Mouse (Mus musculus): ENCODE measurements around the gene Reep6. TPM values are rescaled to one million over a fixed set of nuclear protein-coding genes. Genes with fewer than 3 reads are reported as not detected.

Gene Reep6
- polyA plus RNA-seq, 1 experiment from 2014 or later, result 1.8 TPM

GRCm38 (mm10) chr10:80312586-80313504 is 16.9 kb upstream of the Reep6 start:
- peaks cover 33% of the 10 kb centered on the region for H3K4me1 ChIP-seq (ENCODE audit: control insufficient read depth, insufficient read depth, low read length)
- ATAC-seq (replicated peaks; ENCODE audit: extremely low read depth, insufficient read depth, low FRiP score), result no peak
- no peak overlapping the region for H3K4me3 ChIP-seq (ENCODE audit: low read length)
- no peak overlapping the region for H3K27ac ChIP-seq (ENCODE audit: low read length)
- no peak overlapping the region for H3K4me2 ChIP-seq (ENCODE audit: low read depth, low read length)
- peaks cover 79% of the 10 kb centered on the region for H3K27me3 ChIP-seq (ENCODE audit: control insufficient read depth, insufficient read depth, low read length)
- no peaks in the 10 kb centered on the region for H3K9me3 ChIP-seq (replicated peaks; ENCODE audit: control insufficient read depth, low read length)
- 56% methylated on average over 54 of the region's 54 CpGs for WGBS
- no peak overlapping the region for H3K9ac ChIP-seq (ENCODE audit: low read length)
- no peaks in the 10 kb centered on the region for H3K36me3 ChIP-seq (ENCODE audit: control insufficient read depth, insufficient read depth)

DNA sequence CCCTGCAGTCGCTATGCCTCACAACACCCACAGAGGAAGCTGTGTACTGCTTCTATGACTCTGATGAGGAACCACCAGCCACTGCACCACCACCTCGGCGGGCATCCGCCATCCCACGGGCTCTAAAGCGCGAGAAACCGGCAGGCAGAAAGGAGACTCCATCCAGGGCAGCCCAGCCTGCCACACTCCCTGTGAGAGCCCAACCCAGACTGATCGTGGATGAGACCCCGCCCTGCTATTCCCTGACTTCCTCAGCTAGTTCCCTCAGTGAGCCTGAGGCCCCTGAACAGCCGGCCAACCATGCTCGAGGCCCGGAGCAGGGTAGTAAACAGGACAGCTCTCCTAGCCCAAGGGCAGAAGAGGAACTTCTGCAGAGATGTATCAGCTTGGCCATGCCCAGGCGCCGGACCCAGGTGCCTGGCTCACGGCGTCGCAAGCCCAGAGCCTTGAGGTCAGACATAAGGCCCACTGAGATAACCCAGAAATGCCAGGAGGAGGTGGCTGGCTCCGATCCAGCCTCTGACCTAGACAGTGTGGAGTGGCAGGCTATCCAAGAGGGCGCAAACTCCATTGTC is 16.0 kb upstream of the Reep6 start:
- 0 out of 2 replicates have a peak overlapping the region, but pooled peaks have one; percentile 2 for H3K4me3 ChIP-seq (ENCODE audit: low read length)
- H3K9me3 ChIP-seq (replicated peaks; ENCODE audit: control insufficient read depth, low read length), result no peaks in the 10 kb centered on the region
- WGBS, result 20% methylated on average over 20 of the region's 20 CpGs
- no peak overlapping the region for H3K27ac ChIP-seq (ENCODE audit: low read length)
- 0 out of 2 replicates have a peak overlapping the region, but pooled peaks have one; percentile 15 for H3K4me2 ChIP-seq (ENCODE audit: low read depth, low read length)
- no peak; the same call in 1 of the 2 replicates for ATAC-seq (replicated peaks; ENCODE audit: extremely low read depth, insufficient read depth, low FRiP score)
- peaks cover 78% of the 10 kb centered on the region for H3K27me3 ChIP-seq (ENCODE audit: control insufficient read depth, insufficient read depth, low read length)
- peak overlapping the region; percentile 43 for H3K9ac ChIP-seq (ENCODE audit: low read length)
- H3K4me1 ChIP-seq (ENCODE audit: control insufficient read depth, insufficient read depth, low read length), result peaks cover 33% of the 10 kb centered on the region
- no peaks in the 10 kb centered on the region for H3K36me3 ChIP-seq (ENCODE audit: control insufficient read depth, insufficient read depth)

DNA sequence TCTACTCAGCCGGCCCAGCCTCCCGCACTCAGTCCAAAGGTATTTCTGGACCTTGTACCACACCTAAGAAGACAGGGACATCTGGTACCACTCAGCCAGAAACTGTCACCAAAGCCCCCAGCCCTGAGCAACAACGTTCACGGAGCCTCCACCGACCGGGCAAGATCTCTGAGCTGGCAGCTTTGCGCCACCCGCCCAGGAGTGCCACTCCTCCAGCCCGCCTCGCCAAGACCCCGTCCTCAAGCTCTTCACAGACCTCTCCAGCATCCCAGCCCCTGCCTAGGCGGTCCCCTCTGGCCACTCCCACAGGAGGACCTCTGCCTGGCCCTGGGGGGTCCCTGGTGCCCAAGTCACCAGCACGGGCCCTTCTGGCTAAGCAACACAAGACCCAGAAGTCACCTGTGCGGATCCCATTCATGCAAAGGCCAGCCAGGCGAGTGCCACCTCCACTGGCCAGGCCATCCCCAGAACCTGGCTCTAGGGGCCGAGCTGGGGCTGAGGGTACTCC is 15.2 kb upstream of the Reep6 start:
- H3K27me3 ChIP-seq (ENCODE audit: control insufficient read depth, insufficient read depth, low read length), result peaks cover 71% of the 10 kb centered on the region
- no peak overlapping the region for H3K4me2 ChIP-seq (ENCODE audit: low read depth, low read length)
- H3K27ac ChIP-seq (ENCODE audit: low read length), result no peak overlapping the region
- H3K36me3 ChIP-seq (ENCODE audit: control insufficient read depth, insufficient read depth), result no peaks in the 10 kb centered on the region
- peak overlapping the region; percentile 24 for H3K9ac ChIP-seq (ENCODE audit: low read length)
- H3K4me3 ChIP-seq (ENCODE audit: low read length), result no peak overlapping the region
- 45% methylated on average over 16 of the region's 16 CpGs for WGBS
- H3K9me3 ChIP-seq (replicated peaks; ENCODE audit: control insufficient read depth, low read length), result no peaks in the 10 kb centered on the region
- peaks cover 39% of the 10 kb centered on the region for H3K4me1 ChIP-seq (ENCODE audit: control insufficient read depth, insufficient read depth, low read length)
- ATAC-seq (replicated peaks; ENCODE audit: extremely low read depth, insufficient read depth, low FRiP score), result no peak

DNA sequence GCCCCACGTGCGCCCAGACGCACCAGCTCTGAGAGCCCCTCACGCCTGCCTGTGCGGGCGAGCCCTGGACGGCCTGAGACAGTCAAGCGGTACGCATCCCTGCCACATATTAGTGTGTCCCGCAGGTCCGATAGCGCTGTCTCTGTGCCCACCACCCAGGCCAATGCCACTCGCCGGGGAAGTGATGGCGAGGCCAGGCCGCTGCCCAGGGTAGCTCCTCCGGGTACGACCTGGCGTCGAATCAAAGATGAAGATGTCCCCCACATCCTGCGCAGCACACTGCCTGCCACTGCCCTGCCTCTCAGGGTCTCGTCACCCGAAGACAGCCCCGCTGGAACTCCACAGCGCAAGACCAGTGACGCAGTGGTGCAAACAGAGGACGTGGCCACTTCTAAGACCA is 14.4 kb upstream of the Reep6 start:
- Histone ChIP-seq H3K27ac (ENCODE audit: low read length) (no peak overlapping the region), H3K9me3 (replicated peaks; ENCODE audit: control insufficient read depth, low read length) (no peaks in the 10 kb centered on the region), H3K36me3 (ENCODE audit: control insufficient read depth, insufficient read depth) (no peaks in the 10 kb centered on the region), H3K9ac (ENCODE audit: low read length) (no peak overlapping the region; the same call in 1 of the 2 replicates), H3K4me3 (ENCODE audit: low read length) (no peak overlapping the region), H3K4me1 (ENCODE audit: control insufficient read depth, insufficient read depth, low read length) (peaks cover 41% of the 10 kb centered on the region), H3K27me3 (ENCODE audit: control insufficient read depth, insufficient read depth, low read length) (peaks cover 67% of the 10 kb centered on the region), H3K4me2 (ENCODE audit: low read depth, low read length) (no peak overlapping the region)
- 41% methylated on average over 27 of the region's 27 CpGs for WGBS
- ATAC-seq (replicated peaks; ENCODE audit: extremely low read depth, insufficient read depth, low FRiP score), result no peak

DNA sequence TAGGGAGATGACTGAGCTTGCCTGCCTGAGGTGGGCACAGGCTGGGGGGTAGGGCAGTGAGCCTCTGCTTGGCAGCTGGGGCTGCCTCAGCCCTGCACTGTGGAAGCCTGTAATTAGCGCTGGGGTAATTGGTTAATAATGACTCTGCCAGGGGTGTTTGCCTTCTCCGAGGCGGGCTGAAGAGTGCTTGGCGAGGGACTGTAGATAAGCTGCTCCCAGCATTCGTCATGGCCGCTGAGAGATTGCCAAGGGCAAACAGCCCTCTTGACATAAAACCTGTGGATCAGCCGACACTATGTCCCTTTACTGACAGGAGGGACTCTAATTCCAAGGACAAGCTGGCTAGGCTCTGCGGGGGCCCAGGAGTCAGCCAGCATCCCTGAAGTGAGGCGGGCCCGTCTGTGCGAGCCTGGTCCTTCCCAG is 13.4 kb upstream of the Reep6 start:
- no peak overlapping the region; the same call in 1 of the 2 replicates for H3K4me3 ChIP-seq (ENCODE audit: low read length)
- peak overlapping the region; percentile 55 for H3K9ac ChIP-seq (ENCODE audit: low read length)
- no peaks in the 10 kb centered on the region for H3K36me3 ChIP-seq (ENCODE audit: control insufficient read depth, insufficient read depth)
- H3K27ac ChIP-seq (ENCODE audit: low read length), result peak overlapping the region; percentile 35
- H3K27me3 ChIP-seq (ENCODE audit: control insufficient read depth, insufficient read depth, low read length), result peaks cover 56% of the 10 kb centered on the region
- no peaks in the 10 kb centered on the region for H3K9me3 ChIP-seq (replicated peaks; ENCODE audit: control insufficient read depth, low read length)
- peaks cover 44% of the 10 kb centered on the region for H3K4me1 ChIP-seq (ENCODE audit: control insufficient read depth, insufficient read depth, low read length)
- ATAC-seq (replicated peaks; ENCODE audit: extremely low read depth, insufficient read depth, low FRiP score), result no peak
- H3K4me2 ChIP-seq (ENCODE audit: low read depth, low read length), result peak overlapping the region; percentile 34
- WGBS, result 11% methylated on average over 11 of the region's 11 CpGs

- Histone ChIP-seq H3K9ac (ENCODE audit: low read length) (peak overlapping the region; percentile 55), H3K4me3 (ENCODE audit: low read length) (no peak overlapping the region), H3K4me2 (ENCODE audit: low read depth, low read length) (no peak overlapping the region; the same call in 1 of the 2 replicates), H3K27ac (ENCODE audit: low read length) (no peak overlapping the region), H3K27me3 (ENCODE audit: control insufficient read depth, insufficient read depth, low read length) (peaks cover 50% of the 10 kb centered on the region), H3K4me1 (ENCODE audit: control insufficient read depth, insufficient read depth, low read length) (peaks cover 44% of the 10 kb centered on the region), H3K36me3 (ENCODE audit: control insufficient read depth, insufficient read depth) (no peaks in the 10 kb centered on the region), H3K9me3 (replicated peaks; ENCODE audit: control insufficient read depth, low read length) (no peaks in the 10 kb centered on the region)
- WGBS, result 50% methylated on average over 10 of the region's 10 CpGs
- ATAC-seq (replicated peaks; ENCODE audit: extremely low read depth, insufficient read depth, low FRiP score), result no peak
Measured at GRCm38 (mm10) chr10:80317011-80317410, 12.7 kb upstream of the Reep6 start.

DNA sequence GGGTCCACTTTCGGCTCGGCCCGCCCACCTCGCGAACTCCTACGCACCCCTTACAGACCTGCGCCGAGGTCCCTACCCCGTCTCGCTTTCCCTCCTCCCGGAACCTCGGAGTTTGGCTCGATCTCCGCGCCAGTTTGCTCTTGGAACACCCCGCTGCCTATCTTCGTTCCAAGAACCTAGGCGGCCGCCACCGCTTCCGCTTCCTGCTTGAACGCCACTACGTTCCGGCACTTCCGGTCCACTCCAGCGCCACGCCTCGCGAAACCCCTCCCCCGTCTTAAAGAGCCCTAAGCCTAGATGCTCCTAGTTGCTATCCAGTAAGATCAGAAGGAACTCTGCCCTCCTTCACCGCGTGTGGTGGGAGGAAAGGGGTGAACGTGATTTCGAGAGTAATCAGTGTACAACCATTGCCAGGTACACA is 9.4 kb upstream of the Reep6 start, which contains the start of gene 2310011J03Rik:
TSS of gene 2310011J03Rik (minus strand) at position 198 of the 421 bp plus-strand sequence.
- Histone ChIP-seq H3K4me1 (ENCODE audit: control insufficient read depth, insufficient read depth, low read length) (peaks cover 42% of the 10 kb centered on the region), H3K4me2 (ENCODE audit: low read depth, low read length) (peak within 1 kb of the TSS; percentile 93), H3K27ac (ENCODE audit: low read length) (peak within 1 kb of the TSS; percentile 72), H3K9ac (ENCODE audit: low read length) (peak within 1 kb of the TSS; percentile 94), H3K9me3 (replicated peaks; ENCODE audit: control insufficient read depth, low read length) (no peaks in the 10 kb centered on the region), H3K36me3 (ENCODE audit: control insufficient read depth, insufficient read depth) (no peaks in the 10 kb centered on the region), H3K4me3 (ENCODE audit: low read length) (peak within 1 kb of the TSS; percentile 93), H3K27me3 (ENCODE audit: control insufficient read depth, insufficient read depth, low read length) (peaks cover 16% of the 10 kb centered on the region)
- ATAC-seq (replicated peaks; ENCODE audit: extremely low read depth, insufficient read depth, low FRiP score), result peak; percentile 58
- under 1% methylated on average over 34 of the region's 34 CpGs for WGBS

DNA sequence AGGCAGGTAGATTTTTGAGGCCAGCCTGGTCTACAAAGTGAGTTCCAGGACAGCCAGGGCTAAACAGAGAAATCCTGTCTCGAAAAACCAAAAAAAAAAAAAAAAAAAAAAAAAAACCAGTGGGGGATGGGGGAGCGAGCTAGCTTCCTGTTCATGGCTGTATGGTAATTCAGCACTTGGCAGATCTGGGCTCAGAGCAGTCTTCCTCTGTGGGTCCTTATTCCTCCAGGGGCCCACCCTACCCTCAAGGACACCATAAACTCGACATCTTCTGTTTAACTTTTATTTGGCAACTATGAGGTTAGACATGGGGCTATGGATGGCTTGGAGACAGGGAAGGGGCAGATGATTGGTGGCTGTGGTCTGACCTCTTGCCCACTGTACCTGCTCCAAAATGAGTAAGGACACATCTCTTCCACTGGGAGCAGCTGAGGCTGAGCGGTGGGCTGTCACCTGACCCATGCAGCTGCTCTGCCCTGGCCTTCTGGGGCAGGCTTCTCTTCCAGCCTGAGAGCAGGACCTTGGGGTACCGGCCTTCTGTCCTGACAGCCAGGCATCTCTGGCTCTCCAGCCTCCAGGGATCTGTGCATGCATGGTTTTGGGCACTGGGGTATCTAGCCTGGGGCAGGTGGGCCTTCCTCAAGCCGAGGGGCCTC is 8.6 kb upstream of the Reep6 start:
- ATAC-seq (replicated peaks; ENCODE audit: extremely low read depth, insufficient read depth, low FRiP score), result no peak
- H3K4me3 ChIP-seq (ENCODE audit: low read length), result no peak overlapping the region
- no peaks in the 10 kb centered on the region for H3K9me3 ChIP-seq (replicated peaks; ENCODE audit: control insufficient read depth, low read length)
- no peaks in the 10 kb centered on the region for H3K36me3 ChIP-seq (ENCODE audit: control insufficient read depth, insufficient read depth)
- H3K27me3 ChIP-seq (ENCODE audit: control insufficient read depth, insufficient read depth, low read length), result peaks cover 8% of the 10 kb centered on the region
- H3K4me1 ChIP-seq (ENCODE audit: control insufficient read depth, insufficient read depth, low read length), result peaks cover 37% of the 10 kb centered on the region
- H3K9ac ChIP-seq (ENCODE audit: low read length), result no peak overlapping the region
- H3K4me2 ChIP-seq (ENCODE audit: low read depth, low read length), result no peak overlapping the region
- H3K27ac ChIP-seq (ENCODE audit: low read length), result no peak overlapping the region
- 77% methylated on average over 6 of the region's 6 CpGs for WGBS

Data from heart, embryonic 16.5 days (tissue).